Mouse (Mus musculus) lung, embryonic 14.5 days (tissue): ENCODE data around the gene Mfsd10. TPM values are rescaled to one million over a fixed set of nuclear protein-coding genes. Genes with fewer than 3 reads are reported as not detected.

ENCODE experiments used
- ATAC-seq: fragments of 200-750 bp; cut with Nextera tagmentation; 2 replicates; pipeline ENCODE4 v1.8.0; 2017; ENCODE audit warnings: mild to moderate bottlenecking, moderate TSS enrichment, moderate library complexity; ENCODE audit not compliant: insufficient read depth
- DNase-seq: peaks from one replicate; pipeline ENCODE4 v3.0.0-alpha.2; 2015
- H3K27ac ChIP-seq: fragments of 300-500 bp; sonication (generic); 2 replicates; pipeline ENCODE4 v1.5.1; 2014; ENCODE audit warnings: low read depth, mild to moderate bottlenecking, moderate library complexity
- H3K27me3 ChIP-seq: fragments of 300-500 bp; sonication (generic); 2 replicates; pipeline ENCODE4 v1.6.1; 2014; ENCODE audit warnings: low read length, control low read depth; ENCODE audit not compliant: insufficient read depth
- H3K36me3 ChIP-seq: fragments of 300-500 bp; sonication (generic); 2 replicates; pipeline ENCODE4 v1.6.1; 2014; ENCODE audit warnings: control low read depth; ENCODE audit not compliant: insufficient read depth
- H3K4me1 ChIP-seq: fragments of 300-500 bp; sonication (generic); 2 replicates; pipeline ENCODE4 v1.6.1; 2014; ENCODE audit warnings: antibody characterized with exemption, control low read depth; ENCODE audit not compliant: insufficient read depth
- H3K4me2 ChIP-seq: fragments of 300-500 bp; sonication (generic); 2 replicates; pipeline ENCODE4 v1.6.1; 2014; ENCODE audit warnings: mild to moderate bottlenecking
- H3K4me3 ChIP-seq: fragments of 300-500 bp; sonication (generic); 2 replicates; pipeline ENCODE4 v1.5.1; 2014; ENCODE audit warnings: low read depth, low read length
- H3K9ac ChIP-seq: fragments of 300-500 bp; sonication (generic); 2 replicates; pipeline ENCODE4 v1.6.1; 2014
- H3K9me3 ChIP-seq: fragments of 300-500 bp; sonication (generic); 2 replicates; pipeline ENCODE4 v1.6.1; 2016; ENCODE audit warnings: low read depth, low read length, control low read depth
- CTCF ChIP-seq: IDR thresholded peaks from 2 replicates; pipeline ENCODE4 v1.5.1; 2016; ENCODE audit warnings: antibody characterized with exemption, low read depth
- WGBS: fragments of 180-500 bp; shearing (Covaris S2); extraction: QIAGEN DNeasy Blood & Tissue Kit; methylation state at CpG from one replicate; pipeline ENCODE4 v1.1.7; 2014; 5-methylcytosine and 5-hydroxymethylcytosine counted together
- polyA plus RNA-seq: library from polyadenylated mRNA; unstranded; fragments of >200 nt; fragmentation: Nextera tagmentation; extraction: Ambion mirVana; gene quantifications from 2 replicates; pipeline ENCODE4 v1.2.1, GENCODE M21; 2014

Gene Mfsd10
- polyA plus RNA-seq = 128 and 138 TPM in 2 replicates

GRCm38 (mm10) chr5:34636481-34637287, at the start of gene Mfsd10:
Gene Mfsd10 (minus strand): TSS chr5:34637212.
- peaks cover 79% of the 10 kb centered on the region for H3K36me3 ChIP-seq
- peak; percentile 65 for TF ChIP-seq CTCF
- WGBS = under 1% methylated on average over 48 of the region's 48 CpGs

GRCm38 (mm10) chr5:34670280-34670679, 33.3 kb upstream of the Mfsd10 start:
- ATAC-seq (no peak), DNase-seq (peak; percentile 44)
- Histone ChIP-seq H3K27ac (no peak overlapping the region), H3K4me3 (no peak overlapping the region), H3K9me3 (no peaks in the 10 kb centered on the region), H3K36me3 (no peaks in the 10 kb centered on the region), H3K4me1 (no peaks in the 10 kb centered on the region), H3K4me2 (no peak overlapping the region), H3K27me3 (no peaks in the 10 kb centered on the region), H3K9ac (no peak overlapping the region)
- peak; percentile 44 for TF ChIP-seq CTCF
- WGBS = 82% methylated on average over 4 of the region's 4 CpGs

More at GRCm38 (mm10) chr5:34636481-34637287, at the start of gene Mfsd10:
- H3K4me1 ChIP-seq = peaks cover 6% of the 10 kb centered on the region; the same call in 1 of the 2 replicates
- H3K4me2 ChIP-seq = peak within 1 kb of the TSS; percentile 96
- peak; percentile 89 for ATAC-seq
- peak within 1 kb of the TSS; percentile 94 for H3K27ac ChIP-seq
- H3K9me3 ChIP-seq = no peaks in the 10 kb centered on the region
- H3K9ac ChIP-seq = peak within 1 kb of the TSS; percentile 76
- peak; percentile 92 for DNase-seq
- H3K27me3 ChIP-seq = no peaks in the 10 kb centered on the region
- peak within 1 kb of the TSS; percentile 67 for H3K4me3 ChIP-seq

GRCm38 (mm10) chr5:34669493-34669892, 32.5 kb upstream of the Mfsd10 start:
- ATAC-seq = no peak
- TF ChIP-seq CTCF = peak; percentile 31; the same call in 1 of the 2 replicates
- Histone ChIP-seq H3K9ac (no peak overlapping the region), H3K4me1 (no peaks in the 10 kb centered on the region), H3K9me3 (no peaks in the 10 kb centered on the region), H3K4me2 (no peak overlapping the region), H3K27ac (no peak overlapping the region), H3K4me3 (no peak overlapping the region), H3K36me3 (no peaks in the 10 kb centered on the region), H3K27me3 (no peaks in the 10 kb centered on the region)
- DNase-seq = no peak
- 72% methylated on average over 2 of the region's 2 CpGs for WGBS

GRCm38 (mm10) chr5:34663231-34663630, 26.2 kb upstream of the Mfsd10 start:
- no peak overlapping the region for H3K27ac ChIP-seq
- no peaks in the 10 kb centered on the region for H3K27me3 ChIP-seq
- H3K36me3 ChIP-seq = no peaks in the 10 kb centered on the region
- whole genome bisulfite sequencing = 86% methylated on average over 2 of the region's 2 CpGs
- no peak overlapping the region for H3K9ac ChIP-seq
- H3K9me3 ChIP-seq = no peaks in the 10 kb centered on the region
- TF ChIP-seq CTCF = no peak
- ATAC-seq = no peak
- no peak overlapping the region for H3K4me2 ChIP-seq
- no peak for DNase-seq
- H3K4me1 ChIP-seq = 0 out of 2 replicates have a peak, but pooled peaks cover 6% of the 10 kb centered on the region
- H3K4me3 ChIP-seq = no peak overlapping the region

GRCm38 (mm10) chr5:34661909-34662308, 24.9 kb upstream of the Mfsd10 start:
- H3K9ac ChIP-seq = no peak overlapping the region
- no peaks in the 10 kb centered on the region for H3K27me3 ChIP-seq
- peaks cover 8% of the 10 kb centered on the region for H3K36me3 ChIP-seq
- DNase-seq (no peak), ATAC-seq (no peak)
- WGBS = 78% methylated on average over 4 of the region's 4 CpGs
- H3K27ac ChIP-seq = no peak overlapping the region
- H3K4me3 ChIP-seq = no peak overlapping the region
- no peak for TF ChIP-seq CTCF
- 0 out of 2 replicates have a peak, but pooled peaks cover 6% of the 10 kb centered on the region for H3K4me1 ChIP-seq
- no peak overlapping the region for H3K4me2 ChIP-seq
- H3K9me3 ChIP-seq = no peaks in the 10 kb centered on the region

- Histone ChIP-seq H3K4me1 (0 out of 2 replicates have a peak, but pooled peaks cover 6% of the 10 kb centered on the region), H3K27me3 (no peaks in the 10 kb centered on the region), H3K4me3 (peak overlapping the region; percentile 72), H3K36me3 (peaks cover 18% of the 10 kb centered on the region), H3K9me3 (no peaks in the 10 kb centered on the region), H3K9ac (peak overlapping the region; percentile 69), H3K27ac (peak overlapping the region; percentile 91), H3K4me2 (peak overlapping the region; percentile 78)
- no peak for TF ChIP-seq CTCF
- ATAC-seq = no peak
- no peak for DNase-seq
- WGBS = under 1% methylated on average over 57 of the region's 57 CpGs
Measured at GRCm38 (mm10) chr5:34660591-34661130, 23.6 kb upstream of the Mfsd10 start.
